Mouse (Mus musculus) frontal cortex, postnatal 10 days (tissue): ENCODE measurements around the gene Pgap3.

Experiments
- DNase-seq, 2 experiments: peaks; one replicate each; pipeline ENCODE4 v3.0.0; 2022; ENCODE audit warnings: low spot score in 2 of 2, mixed read lengths in 1 of 2

Pgap3 gene

GRCm38 (mm10) chr11:98400161-98400726, at the start of gene Pgap3:
TSS of gene Pgap3 (minus strand) at chr11:98400490.
- peak; percentile 87 for DNase-seq

- no peak for DNase-seq
Observed at GRCm38 (mm10) chr11:98449419-98449818, 49.1 kb upstream of the Pgap3 start.

GRCm38 (mm10) chr11:98448191-98448790, 48.0 kb upstream of the Pgap3 start:
- DNase-seq = no peak

GRCm38 (mm10) chr11:98447475-98447834, 47.2 kb upstream of the Pgap3 start:
- no peak for DNase-seq

- no peak for DNase-seq
Observed at GRCm38 (mm10) chr11:98446562-98447474, 46.5 kb upstream of the Pgap3 start.

- DNase-seq = no peak
Observed at GRCm38 (mm10) chr11:98446213-98446561, 45.9 kb upstream of the Pgap3 start, which contains the start of gene Grb7. TSS of gene Grb7 (plus strand) at chr11:98446394.

- no peak for DNase-seq
Observed at GRCm38 (mm10) chr11:98445679-98446078, 45.4 kb upstream of the Pgap3 start.

- DNase-seq = no peak
Observed at GRCm38 (mm10) chr11:98445238-98445637, 44.9 kb upstream of the Pgap3 start.

GRCm38 (mm10) chr11:98443688-98444087, 43.4 kb upstream of the Pgap3 start:
- no peak for DNase-seq

- DNase-seq = peak; percentile 92 to 96
Observed at GRCm38 (mm10) chr11:98438331-98439158, 38.3 kb upstream of the Pgap3 start, which contains the start of gene Mien1. TSS of gene Mien1 (minus strand) at chr11:98438991.

- no peak for DNase-seq
Observed at GRCm38 (mm10) chr11:98437441-98437840, 37.2 kb upstream of the Pgap3 start.

GRCm38 (mm10) chr11:98435723-98436122, 35.4 kb upstream of the Pgap3 start:
- no peak for DNase-seq

GRCm38 (mm10) chr11:98431743-98432502, 31.6 kb upstream of the Pgap3 start:
- DNase-seq = no peak

GRCm38 (mm10) chr11:98428436-98428835, 28.1 kb upstream of the Pgap3 start:
- DNase-seq = no peak

GRCm38 (mm10) chr11:98426592-98426991, 26.3 kb upstream of the Pgap3 start:
- DNase-seq = no peak

GRCm38 (mm10) chr11:98418939-98419547, 18.8 kb upstream of the Pgap3 start:
- DNase-seq = no peak

GRCm38 (mm10) chr11:98418273-98418672, 18.0 kb upstream of the Pgap3 start:
- DNase-seq = no peak

GRCm38 (mm10) chr11:98417074-98417473, 16.8 kb upstream of the Pgap3 start:
- DNase-seq = no peak

- no peak for DNase-seq
Observed at GRCm38 (mm10) chr11:98414162-98414561, 13.9 kb upstream of the Pgap3 start.

GRCm38 (mm10) chr11:98413731-98414130, 13.4 kb upstream of the Pgap3 start:
- DNase-seq = no peak
